Mouse (Mus musculus): ENCODE data around the gene Arhgef3. TPM values are rescaled to one million over a fixed set of nuclear protein-coding genes. Genes with fewer than 3 reads are reported as not detected.

Gene Arhgef3
- polyA plus RNA-seq, 1 experiment from 2014 or later = 8.4 TPM

DNA sequence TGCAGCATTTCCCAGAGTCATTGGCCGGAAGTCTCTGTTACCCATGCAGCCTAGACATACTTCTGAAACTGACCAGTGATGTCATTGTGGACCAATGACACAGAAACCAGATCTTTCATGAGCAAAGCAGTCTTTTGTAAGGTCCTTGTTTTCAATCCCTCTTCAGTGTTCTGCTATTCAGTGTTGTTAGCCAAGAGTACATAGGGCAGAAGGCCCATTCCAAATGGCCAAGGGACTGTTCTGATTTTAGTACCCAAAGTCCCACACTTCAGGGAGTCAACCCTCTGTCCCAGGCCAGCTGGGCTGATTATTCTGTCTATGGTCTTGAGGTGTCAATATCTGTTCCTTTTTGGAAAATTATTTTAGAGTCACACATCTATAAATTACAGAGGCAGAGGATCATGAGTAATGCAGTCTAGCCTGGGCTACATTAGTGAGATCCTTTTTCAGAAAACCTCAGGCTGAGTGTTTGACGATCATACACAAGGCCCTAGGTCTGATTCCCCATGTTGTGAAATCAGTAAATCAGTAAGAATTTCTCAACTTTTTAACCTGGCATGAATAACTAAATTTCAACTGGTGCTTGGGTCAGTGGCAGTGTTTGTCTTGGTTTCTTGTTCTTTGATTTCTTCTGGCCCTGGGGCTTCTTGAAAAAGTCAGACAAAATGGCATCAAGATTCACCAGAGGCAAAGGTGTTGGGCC lies 97.2 kb downstream of the Arhgef3 start:
- no peaks in the 10 kb centered on the region for H3K36me3 ChIP-seq

DNA sequence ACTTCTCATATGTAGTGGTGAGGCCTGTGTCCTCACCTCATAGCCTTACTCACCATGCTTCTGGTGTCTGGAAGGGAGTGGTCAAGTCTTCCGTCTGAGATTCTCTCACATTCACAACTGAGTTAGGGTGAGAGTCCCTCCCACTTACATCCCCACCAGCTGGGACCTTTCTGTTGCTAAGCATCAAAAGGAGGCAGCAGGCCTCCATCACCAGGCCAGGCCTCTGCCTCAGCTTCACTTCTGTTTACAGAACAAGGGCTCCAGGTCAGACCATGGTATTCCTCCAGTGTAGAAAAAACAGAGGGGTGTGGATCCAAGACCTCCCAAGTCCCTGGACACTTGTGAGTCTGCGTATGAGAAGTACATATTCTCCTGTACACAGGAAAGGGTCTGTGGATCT lies 99.5 kb downstream of the Arhgef3 start:
- Histone ChIP-seq H3K27ac (no peak overlapping the region), H3K27me3 (ENCODE audit: low read depth, poor library complexity, severe bottlenecking) (no peaks in the 10 kb centered on the region), H3K9me3 (replicated peaks) (no peaks in the 10 kb centered on the region), H3K36me3 (no peaks in the 10 kb centered on the region), H3K4me3 (no peak overlapping the region), H3K4me1 (no peaks in the 10 kb centered on the region)
- 79% methylated on average over 2 of the region's 2 CpGs for WGBS
- DNase-seq (ENCODE audit: low spot score) = no peak

More for the DNA sequence above, 97.2 kb downstream of the Arhgef3 start:
- H3K27ac ChIP-seq = no peak overlapping the region
- no peak for DNase-seq (ENCODE audit: low spot score)
- WGBS = 88% methylated on average over 2 of the region's 2 CpGs
- no peaks in the 10 kb centered on the region for H3K27me3 ChIP-seq (ENCODE audit: low read depth, poor library complexity, severe bottlenecking)
- no peak overlapping the region for H3K4me3 ChIP-seq
- no peaks in the 10 kb centered on the region for H3K4me1 ChIP-seq
- no peaks in the 10 kb centered on the region for H3K9me3 ChIP-seq (replicated peaks)

DNA sequence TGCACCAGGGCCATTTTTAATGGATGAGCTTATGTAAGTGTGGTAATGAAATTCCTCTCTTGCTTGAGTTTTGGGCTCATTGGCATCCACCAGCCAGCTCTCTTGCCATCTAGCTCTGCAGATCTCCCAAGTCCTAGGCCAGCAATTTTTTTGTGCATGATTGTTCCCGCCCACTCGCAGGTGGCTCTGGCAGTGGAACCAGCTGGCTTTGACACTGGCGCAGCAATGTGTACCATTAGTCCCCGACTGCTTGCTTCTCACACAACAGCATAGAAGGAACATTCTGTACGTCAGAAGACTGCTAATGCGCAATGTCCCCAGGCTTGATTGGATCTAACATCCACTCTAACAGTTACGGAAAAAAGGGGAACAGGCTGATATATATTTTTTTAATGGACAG lies 105.0 kb downstream of the Arhgef3 start:
- no peak overlapping the region for H3K4me3 ChIP-seq
- DNase-seq (ENCODE audit: low spot score) = no peak
- H3K27ac ChIP-seq = no peak overlapping the region
- no peaks in the 10 kb centered on the region for H3K27me3 ChIP-seq (ENCODE audit: low read depth, poor library complexity, severe bottlenecking)
- H3K9me3 ChIP-seq (replicated peaks) = no peaks in the 10 kb centered on the region
- H3K4me1 ChIP-seq = no peaks in the 10 kb centered on the region
- WGBS = 93% methylated on average over 7 of the region's 7 CpGs
- H3K36me3 ChIP-seq = no peaks in the 10 kb centered on the region

GRCm38 (mm10) chr14:27220297-27220696 lies 105.6 kb downstream of the Arhgef3 start:
- Histone ChIP-seq H3K9me3 (replicated peaks) (no peaks in the 10 kb centered on the region), H3K36me3 (no peaks in the 10 kb centered on the region), H3K27ac (no peak overlapping the region), H3K4me3 (no peak overlapping the region), H3K27me3 (ENCODE audit: low read depth, poor library complexity, severe bottlenecking) (no peaks in the 10 kb centered on the region), H3K4me1 (no peaks in the 10 kb centered on the region)
- 92% methylated on average over 12 of the region's 12 CpGs for WGBS
- no peak for DNase-seq (ENCODE audit: low spot score)

GRCm38 (mm10) chr14:27224636-27225035 lies 109.9 kb downstream of the Arhgef3 start:
- H3K36me3 ChIP-seq = no peaks in the 10 kb centered on the region
- H3K9me3 ChIP-seq (replicated peaks) = no peaks in the 10 kb centered on the region
- no peak overlapping the region for H3K27ac ChIP-seq
- 93% methylated on average over 7 of the region's 7 CpGs for WGBS
- peaks cover 13% of the 10 kb centered on the region for H3K4me1 ChIP-seq
- H3K4me3 ChIP-seq = no peak overlapping the region
- no peak for DNase-seq (ENCODE audit: low spot score)
- 0 out of 2 replicates have a peak, but pooled peaks cover 6% of the 10 kb centered on the region for H3K27me3 ChIP-seq (ENCODE audit: low read depth, poor library complexity, severe bottlenecking)

DNA sequence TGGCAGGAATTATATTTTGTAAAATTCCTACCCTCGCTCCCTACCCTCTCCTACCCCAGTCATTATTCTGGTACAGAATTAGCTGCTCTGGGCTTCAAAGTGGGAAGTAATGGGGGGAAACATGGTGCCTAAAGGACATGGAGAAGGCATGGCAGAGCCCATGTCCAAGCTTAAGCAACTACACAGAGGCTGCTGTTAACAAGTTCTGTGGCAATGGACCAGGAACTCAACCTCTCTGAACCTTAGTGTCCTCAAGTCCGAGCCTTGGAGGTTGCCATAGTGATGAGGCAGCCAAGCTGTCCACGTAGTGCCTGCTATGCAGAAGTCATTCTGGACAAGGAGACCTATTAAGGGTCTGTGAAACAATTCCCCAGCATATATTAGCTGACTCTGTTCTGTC lies 111.6 kb downstream of the Arhgef3 start:
- Histone ChIP-seq H3K36me3 (no peaks in the 10 kb centered on the region), H3K9me3 (replicated peaks) (no peaks in the 10 kb centered on the region), H3K4me1 (peaks cover 28% of the 10 kb centered on the region), H3K27me3 (ENCODE audit: low read depth, poor library complexity, severe bottlenecking) (0 out of 2 replicates have a peak, but pooled peaks cover 6% of the 10 kb centered on the region), H3K4me3 (no peak overlapping the region), H3K27ac (no peak overlapping the region)
- DNase-seq (ENCODE audit: low spot score) = no peak
- WGBS = 84% methylated on average over 3 of the region's 3 CpGs

- Histone ChIP-seq H3K27me3 (ENCODE audit: low read depth, poor library complexity, severe bottlenecking) (0 out of 2 replicates have a peak, but pooled peaks cover 6% of the 10 kb centered on the region), H3K4me1 (peaks cover 28% of the 10 kb centered on the region), H3K27ac (no peak overlapping the region), H3K36me3 (no peaks in the 10 kb centered on the region), H3K9me3 (replicated peaks) (no peaks in the 10 kb centered on the region), H3K4me3 (no peak overlapping the region)
- 34% methylated on average over 2 of the region's 2 CpGs for WGBS
- DNase-seq (ENCODE audit: low spot score) = no peak
These were observed 113.6 kb downstream of the Arhgef3 start for GRCm38 (mm10) chr14:27228288-27228687.

DNA sequence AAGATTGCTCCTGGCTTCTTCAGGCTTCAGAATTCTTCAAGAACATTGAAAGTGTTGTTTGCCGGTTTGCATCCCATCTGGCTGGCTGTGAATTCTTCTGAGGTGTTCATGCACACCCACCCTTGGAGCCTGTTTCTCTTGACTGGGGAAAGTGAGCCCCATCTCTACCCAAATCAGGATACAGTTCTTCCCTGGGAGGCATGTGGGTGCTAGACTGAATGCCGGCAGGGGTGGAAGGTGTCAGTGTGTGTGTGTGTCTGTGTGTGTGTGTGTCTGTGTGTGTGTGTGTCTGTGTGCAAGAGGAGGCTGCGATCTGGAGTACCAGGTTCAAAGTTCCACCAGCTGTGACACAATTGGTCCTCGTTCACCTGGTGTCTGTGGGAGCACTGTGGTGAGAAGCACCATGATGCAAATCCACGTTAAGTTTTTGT lies 114.3 kb downstream of the Arhgef3 start:
- Histone ChIP-seq H3K4me3 (no peak overlapping the region), H3K9me3 (replicated peaks) (no peaks in the 10 kb centered on the region), H3K36me3 (no peaks in the 10 kb centered on the region), H3K4me1 (peaks cover 28% of the 10 kb centered on the region), H3K27me3 (ENCODE audit: low read depth, poor library complexity, severe bottlenecking) (0 out of 2 replicates have a peak, but pooled peaks cover 6% of the 10 kb centered on the region), H3K27ac (no peak overlapping the region)
- 76% methylated on average over 5 of the region's 5 CpGs for WGBS
- DNase-seq (ENCODE audit: low spot score) = no peak

- Histone ChIP-seq H3K27me3 (ENCODE audit: low read depth, poor library complexity, severe bottlenecking) (0 out of 2 replicates have a peak, but pooled peaks cover 6% of the 10 kb centered on the region), H3K27ac (peak overlapping the region; percentile 79), H3K36me3 (no peaks in the 10 kb centered on the region), H3K9me3 (replicated peaks) (no peaks in the 10 kb centered on the region), H3K4me3 (no peak overlapping the region), H3K4me1 (peaks cover 28% of the 10 kb centered on the region)
- peak; percentile 37 for DNase-seq (ENCODE audit: low spot score)
- WGBS = 20% methylated on average over 16 of the region's 16 CpGs
These were observed 114.9 kb downstream of the Arhgef3 start for GRCm38 (mm10) chr14:27229441-27230147.

DNA sequence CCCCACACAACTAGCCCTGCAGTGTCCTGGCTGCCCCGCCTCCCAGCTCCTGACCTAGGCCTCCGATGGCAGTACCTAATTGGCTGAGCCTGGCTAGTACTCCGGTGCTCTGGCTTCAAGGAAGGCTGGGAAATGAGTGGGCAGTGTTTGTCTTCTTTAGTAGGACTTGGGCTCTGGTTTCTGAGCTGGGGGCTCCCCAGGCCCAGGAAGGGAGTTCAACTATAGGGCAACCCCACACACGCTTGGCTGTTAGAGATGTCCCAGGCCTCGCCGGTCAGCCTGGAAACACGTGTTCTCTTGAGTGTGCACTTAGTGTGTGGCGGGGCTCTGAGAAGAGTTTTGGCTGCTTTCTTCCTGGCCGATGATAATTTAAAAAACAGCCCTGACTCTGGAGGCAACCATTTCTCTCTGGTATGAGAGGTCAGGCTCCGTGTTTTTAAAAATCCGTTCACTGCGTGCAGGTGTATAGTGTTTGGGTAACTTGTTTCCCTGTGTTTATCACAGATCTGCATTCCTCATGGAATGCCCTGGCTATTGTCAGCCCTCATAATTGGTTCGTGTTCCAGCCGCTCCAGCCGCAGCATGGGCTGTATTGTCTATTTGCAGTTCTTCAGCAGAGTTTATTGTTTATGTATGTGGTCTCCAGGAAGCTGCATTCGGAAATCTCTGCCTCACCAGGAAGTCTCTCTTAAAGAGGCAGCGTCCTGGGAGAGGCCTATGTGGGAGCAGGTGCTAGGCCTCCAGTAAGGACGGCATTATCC lies 115.7 kb downstream of the Arhgef3 start:
- no peak overlapping the region; the same call in 1 of the 2 replicates for H3K4me3 ChIP-seq
- H3K27ac ChIP-seq = peak overlapping the region; percentile 79
- H3K9me3 ChIP-seq (replicated peaks) = no peaks in the 10 kb centered on the region
- 27% methylated on average over 18 of the region's 18 CpGs for WGBS
- no peaks in the 10 kb centered on the region for H3K36me3 ChIP-seq
- 0 out of 2 replicates have a peak, but pooled peaks cover 6% of the 10 kb centered on the region for H3K27me3 ChIP-seq (ENCODE audit: low read depth, poor library complexity, severe bottlenecking)
- peaks cover 28% of the 10 kb centered on the region for H3K4me1 ChIP-seq
- peak; percentile 57 for DNase-seq (ENCODE audit: low spot score)

GRCm38 (mm10) chr14:27231506-27231905 lies 116.8 kb downstream of the Arhgef3 start:
- no peak overlapping the region for H3K27ac ChIP-seq
- no peak for DNase-seq (ENCODE audit: low spot score)

DNA sequence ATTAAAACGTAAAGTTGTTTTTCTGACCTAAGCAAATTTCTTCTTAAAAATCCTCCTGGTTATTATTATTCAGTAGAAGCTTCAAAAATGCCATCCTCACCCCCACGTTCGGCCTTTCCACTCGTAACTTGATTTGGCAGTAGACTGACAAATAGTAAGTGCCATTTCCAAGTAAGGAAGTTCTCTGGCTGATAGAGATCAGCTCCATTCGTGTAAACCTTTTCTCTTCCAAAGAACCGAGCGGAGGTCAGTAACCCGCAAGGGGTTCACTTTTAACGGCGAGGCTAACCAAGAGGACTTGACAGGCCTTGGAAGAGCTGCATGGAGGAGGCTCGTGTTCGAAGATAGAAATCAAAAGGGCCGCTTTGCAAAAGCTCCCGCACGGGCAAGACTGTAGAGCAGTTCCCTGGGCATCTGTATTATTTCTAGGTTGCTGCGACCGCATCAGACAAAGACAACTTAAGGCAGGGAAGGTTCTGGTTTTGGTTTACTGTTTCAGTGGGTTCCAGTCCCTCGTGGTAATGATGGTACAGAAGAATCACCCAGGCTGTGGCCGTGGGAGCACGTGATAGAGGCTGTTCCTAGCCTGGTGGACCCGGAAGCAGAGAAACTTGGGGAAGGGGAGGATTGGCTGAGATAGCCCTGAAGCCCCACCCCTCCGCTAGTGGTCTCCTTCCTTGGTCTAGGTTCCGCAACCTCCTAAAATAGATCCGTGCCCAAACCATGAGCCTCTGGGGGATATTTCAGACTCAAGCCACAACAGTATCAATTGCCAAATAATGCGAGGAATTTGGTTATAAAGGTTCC lies 117.5 kb downstream of the Arhgef3 start:
- 90% methylated on average over 25 of the region's 25 CpGs for WGBS
- H3K27me3 ChIP-seq (ENCODE audit: low read depth, poor library complexity, severe bottlenecking) = 0 out of 2 replicates have a peak, but pooled peaks cover 6% of the 10 kb centered on the region
- DNase-seq (ENCODE audit: low spot score) = no peak
- H3K9me3 ChIP-seq (replicated peaks) = no peaks in the 10 kb centered on the region
- H3K4me3 ChIP-seq = no peak overlapping the region
- no peaks in the 10 kb centered on the region for H3K36me3 ChIP-seq
- no peak overlapping the region for H3K27ac ChIP-seq
- H3K4me1 ChIP-seq = peaks cover 36% of the 10 kb centered on the region

More at GRCm38 (mm10) chr14:27231506-27231905, 116.8 kb downstream of the Arhgef3 start:
- no peak overlapping the region for H3K4me3 ChIP-seq
- no peaks in the 10 kb centered on the region for H3K9me3 ChIP-seq (replicated peaks)
- 0 out of 2 replicates have a peak, but pooled peaks cover 6% of the 10 kb centered on the region for H3K27me3 ChIP-seq (ENCODE audit: low read depth, poor library complexity, severe bottlenecking)
- no peaks in the 10 kb centered on the region for H3K36me3 ChIP-seq
- WGBS = 85% methylated on average over 8 of the region's 8 CpGs
- H3K4me1 ChIP-seq = peaks cover 35% of the 10 kb centered on the region
